In genomic region chr9:44772750-44773651, GRCm38 (mm10) we compare ENCODE assay signal across 7 mouse cellular contexts. TPM values are rescaled to one million over a fixed set of nuclear protein-coding genes. Genes with fewer than 3 reads are reported as not detected.
DNase-seq lines count a peak whose midpoint lies in the region; ATAC-seq lines count a peak whose summit lies in the region.

No protein-coding gene starts in this region.

- H3K27ac ChIP-seq in intestine, embryonic 16.5 days (ENCODE audit: low read length), result peak overlapping the region; percentile 81
- H3K27ac ChIP-seq in midbrain, embryonic 11.5 days (ENCODE audit: low read depth, low read length), result peak overlapping the region; percentile 62

- H3K36me3 ChIP-seq in intestine, embryonic 16.5 days (ENCODE audit: control insufficient read depth, insufficient read depth, low read length), result 0 out of 2 replicates have a peak, but pooled peaks cover 4% of the 10 kb centered on the region
- no peaks in the 10 kb centered on the region for H3K36me3 ChIP-seq in midbrain, embryonic 11.5 days (ENCODE audit: control insufficient read depth, insufficient read depth, low read length)

- intact Hi-C loops in left cerebral cortex, postnatal 36 days (cut with DNase I), result no loop called here

- peak; percentile 90 for DNase-seq in adrenal gland, adult 8-10 months
- DNase-seq in embryo, embryonic 9.5 days (ENCODE audit: extremely low spot score), result peak; percentile 96
- DNase-seq in gastrocnemius, postnatal 4 days (ENCODE audit: low spot score in 2 of 2), result peak; percentile 85 to 92
- DNase-seq in left cerebral cortex, postnatal 36 days (ENCODE audit: low spot score in 2 of 2), result peak; percentile 88 to 89
- DNase-seq in midbrain, embryonic 11.5 days (ENCODE audit: low spot score, missing footprints), result peak; percentile 99
- peak; percentile 93 for DNase-seq in skeletal muscle tissue, adult 2 months (ENCODE audit: low read depth, low spot score)

- no peaks in the 10 kb centered on the region for H3K27me3 ChIP-seq in intestine, embryonic 16.5 days (replicated peaks; ENCODE audit: control insufficient read depth, insufficient read depth, low read length)
- no peaks in the 10 kb centered on the region for H3K27me3 ChIP-seq in midbrain, embryonic 11.5 days (ENCODE audit: control insufficient read depth, insufficient read depth, low read length)

- 0% methylated on average over 41 of the region's 41 CpGs for WGBS in intestine, embryonic 16.5 days
- under 1% methylated on average over 41 of the region's 41 CpGs for WGBS in midbrain, embryonic 11.5 days

- no peaks in the 10 kb centered on the region for H3K9me3 ChIP-seq in intestine, embryonic 16.5 days (ENCODE audit: control insufficient read depth, low read length)
- no peaks in the 10 kb centered on the region for H3K9me3 ChIP-seq in midbrain, embryonic 11.5 days (ENCODE audit: control insufficient read depth, low read length)

- H3K4me1 ChIP-seq in intestine, embryonic 16.5 days (ENCODE audit: control insufficient read depth, insufficient read depth, low read length), result peaks cover 3% of the 10 kb centered on the region; the same call in 1 of the 2 replicates
- peaks cover 4% of the 10 kb centered on the region; the same call in 1 of the 2 replicates for H3K4me1 ChIP-seq in midbrain, embryonic 11.5 days (ENCODE audit: control insufficient read depth, insufficient read depth, low read length)

- H3K4me2 ChIP-seq in intestine, embryonic 16.5 days (ENCODE audit: low read depth, low read length), result peak overlapping the region; percentile 86
- H3K4me2 ChIP-seq in midbrain, embryonic 11.5 days, result peak overlapping the region; percentile 75

- ATAC-seq in intestine, embryonic 16.5 days, result peak; percentile 98
- peak; percentile 98 for ATAC-seq in midbrain, embryonic 11.5 days (ENCODE audit: low FRiP score)

- peak overlapping the region; percentile 90 for H3K9ac ChIP-seq in intestine, embryonic 16.5 days (ENCODE audit: low read depth, low read length)
- peak overlapping the region; percentile 84 for H3K9ac ChIP-seq in midbrain, embryonic 11.5 days (ENCODE audit: low read length)

- H3K4me3 ChIP-seq in intestine, embryonic 16.5 days (ENCODE audit: low read length), result peak overlapping the region; percentile 74
- H3K4me3 ChIP-seq in midbrain, embryonic 11.5 days (ENCODE audit: low read depth, low read length), result peak overlapping the region; percentile 73

RNA-seq across cellular contexts. Expression of gene Ift46, which starts 5.3 kb away (rescaled TPM):
- 100 to 1,000 TPM in 2 of 4 experiments, 10 to 100 TPM in 2; 77.7 to 116 (median 99.6) TPM for total RNA-seq in adrenal gland, adult 8-10 months (2022)
- total RNA-seq in gastrocnemius, postnatal 4 days (2021), result 10 to 100 TPM; 65.9 to 69.5 TPM
- polyA plus RNA-seq in intestine, embryonic 16.5 days (2015; fragmentation: Nextera tagmentation; extraction: Ambion mirVana), result 68.1 and 71.4 TPM in 2 replicates
- 10 to 100 TPM; 65.0 to 72.9 TPM for total RNA-seq in left cerebral cortex, postnatal 36 days (2021)
- 141 and 149 TPM in 2 replicates for polyA plus RNA-seq in midbrain, embryonic 11.5 days (2014; fragmentation: Nextera tagmentation; extraction: Ambion mirVana)

RNA-seq across cellular contexts. Expression of gene Arcn1, which starts 5.4 kb away (rescaled TPM):
- total RNA-seq in adrenal gland, adult 8-10 months (2022), result 100 to 1,000 TPM; 172 to 185 (median 176) TPM
- 100 to 1,000 TPM; 124 to 142 TPM for total RNA-seq in gastrocnemius, postnatal 4 days (2021)
- 187 and 196 TPM in 2 replicates for polyA plus RNA-seq in intestine, embryonic 16.5 days (2015; fragmentation: Nextera tagmentation; extraction: Ambion mirVana)
- total RNA-seq in left cerebral cortex, postnatal 36 days (2021), result 10 to 100 TPM; 89.0 to 99.0 TPM
- polyA plus RNA-seq in midbrain, embryonic 11.5 days (2014; fragmentation: Nextera tagmentation; extraction: Ambion mirVana), result 191 and 213 TPM in 2 replicates

RNA-seq across cellular contexts. Expression of gene Tmem25, which starts 26.1 kb away (rescaled TPM):
- 10 to 100 TPM in 1 of 4 experiments, 1 to 10 TPM in 3; 8.7 to 15.3 (median 9.4) TPM for total RNA-seq in adrenal gland, adult 8-10 months (2022)
- 1 to 10 TPM; 8.0 to 9.6 TPM for total RNA-seq in gastrocnemius, postnatal 4 days (2021)
- 5.9 and 7.0 TPM in 2 replicates for polyA plus RNA-seq in intestine, embryonic 16.5 days (2015; fragmentation: Nextera tagmentation; extraction: Ambion mirVana)
- 10 to 100 TPM; 54.0 to 54.9 TPM for total RNA-seq in left cerebral cortex, postnatal 36 days (2021)
- 2.1 and 2.7 TPM in 2 replicates for polyA plus RNA-seq in midbrain, embryonic 11.5 days (2014; fragmentation: Nextera tagmentation; extraction: Ambion mirVana)

RNA-seq across cellular contexts. Expression of gene Ttc36, which starts 29.9 kb away (rescaled TPM):
- total RNA-seq in adrenal gland, adult 8-10 months (2022), result 1 to 10 TPM; 3.7 to 9.0 (median 5.5) TPM
- 1 to 10 TPM in 1 of 2 experiments, under 1 TPM in 1; 0.86 to 2.2 TPM for total RNA-seq in gastrocnemius, postnatal 4 days (2021)
- 3.5 and 5.8 TPM in 2 replicates for polyA plus RNA-seq in intestine, embryonic 16.5 days (2015; fragmentation: Nextera tagmentation; extraction: Ambion mirVana)
- 1 to 10 TPM in 1 of 2 experiments, not detected in 1; 1.4 TPM for total RNA-seq in left cerebral cortex, postnatal 36 days (2021)
- polyA plus RNA-seq in midbrain, embryonic 11.5 days (2014; fragmentation: Nextera tagmentation; extraction: Ambion mirVana), result not detected in 2 replicates

RNA-seq across cellular contexts. Expression of gene Phldb1, which starts 38.0 kb away (rescaled TPM):
- total RNA-seq in adrenal gland, adult 8-10 months (2022), result 10 to 100 TPM; 31.7 to 64.7 (median 48.5) TPM
- total RNA-seq in gastrocnemius, postnatal 4 days (2021), result 100 to 1,000 TPM; 104 to 123 TPM
- polyA plus RNA-seq in intestine, embryonic 16.5 days (2015; fragmentation: Nextera tagmentation; extraction: Ambion mirVana), result 12.9 and 14.4 TPM in 2 replicates
- total RNA-seq in left cerebral cortex, postnatal 36 days (2021), result 10 to 100 TPM; 74.9 to 86.3 TPM
- 28.8 and 32.8 TPM in 2 replicates for polyA plus RNA-seq in midbrain, embryonic 11.5 days (2014; fragmentation: Nextera tagmentation; extraction: Ambion mirVana)

Comparison
In these comparisons a context has a peak if more than half of its experiments do, and no peak if none do; other contexts are left out.
1. Peak in every context shown above with its lines: DNase-seq, ATAC-seq, H3K4me3 ChIP-seq and H3K27ac ChIP-seq.